Mouse (Mus musculus) gastrocnemius, adult 8-10 months (tissue): ENCODE measurements at regions not wholly inside any gene's neighbourhood (a gene's known extent, or its start where the extent isn't known, plus 50 kb on each side); places are given as distances from the start of the nearest gene placed in this dataset.
"Not testable (repeated sequence)": the region's sequence is repeated elsewhere in the genome, so short reads cannot be mapped to it uniquely, and the experiment has no call there.

Experiments
- DNase-seq, 2 experiments: peaks; one replicate each; pipeline ENCODE4 v3.0.0; 2022; ENCODE audit warnings: low spot score in 2 of 2

- DNase-seq, result not testable (repeated sequence)
Observed at GRCm38 (mm10) chr16:3334355-3334754, 256.5 kb upstream of the Olfr161 start.

- not testable (repeated sequence) for DNase-seq
Observed at GRCm38 (mm10) chr16:3343372-3343771, 247.5 kb upstream of the Olfr161 start.

- DNase-seq, result not testable (repeated sequence)
Observed at GRCm38 (mm10) chr16:3344725-3345380, 246.0 kb upstream of the Olfr161 start.

- DNase-seq, result not testable (repeated sequence)
Observed at GRCm38 (mm10) chr16:3349382-3349781, 241.5 kb upstream of the Olfr161 start.

GRCm38 (mm10) chr16:3349850-3350547 lies 240.8 kb upstream of the Olfr161 start:
- DNase-seq, result not testable (repeated sequence)

GRCm38 (mm10) chr16:3350668-3351507 lies 240.0 kb upstream of the Olfr161 start:
- not testable (repeated sequence) for DNase-seq

- DNase-seq, result peak in 1 of 2 experiments; percentile 5
Observed at GRCm38 (mm10) chr16:3351508-3352046, 239.3 kb upstream of the Olfr161 start.
